Mouse (Mus musculus) gonadal fat pad, adult 2 months (tissue): ENCODE results near the gene Olfr164. TPM values are rescaled to one million over a fixed set of nuclear protein-coding genes. Genes with fewer than 3 reads are reported as not detected.

Experiments used
- DNase-seq: peaks from one replicate; pipeline ENCODE4 v3.0.0-alpha.2; 2012; ENCODE audit warnings: low read depth
- polyA plus RNA-seq: library from polyadenylated mRNA; depleted of rRNA; stranded (reverse); fragments of >200 nt; gene quantifications from 2 replicates; pipeline ENCODE4 v1.2.3, GENCODE M21; 2012; rRNA removed

Gene Olfr164
- polyA plus RNA-seq: not detected in 2 replicates

DNA sequence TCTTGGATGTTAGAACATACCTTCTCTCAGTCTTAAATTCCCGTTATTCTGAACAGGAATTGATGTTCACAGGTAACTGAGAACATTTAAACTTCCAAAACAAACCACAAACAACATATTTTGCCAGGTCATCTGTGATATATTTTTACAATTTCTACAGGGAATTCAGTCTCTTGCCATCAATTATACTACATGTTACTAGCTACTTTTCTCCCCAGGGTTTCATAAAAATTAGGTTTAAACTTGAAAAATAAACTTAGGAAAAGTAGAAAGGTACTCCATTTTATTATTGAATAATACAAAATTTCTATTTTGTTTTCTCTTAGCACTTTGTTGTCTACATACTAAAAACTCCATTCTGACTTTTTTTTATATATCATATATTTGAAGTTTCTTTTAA, at the start of gene Olfr164:
Olfr164 (minus strand) TSS at position 101 of the 400 bp plus-strand sequence.
- DNase-seq: no peak

GRCm38 (mm10) chr16:19349111-19349510, 35.2 kb upstream of the Olfr164 start:
- no peak for DNase-seq

- no peak for DNase-seq
These were observed 50.6 kb downstream of the Olfr164 start for GRCm38 (mm10) chr16:19263235-19263634.

GRCm38 (mm10) chr16:19260780-19261179, 53.1 kb downstream of the Olfr164 start:
- no peak for DNase-seq

- no peak for DNase-seq
These were observed 68.0 kb downstream of the Olfr164 start for GRCm38 (mm10) chr16:19245835-19246234.

GRCm38 (mm10) chr16:19241539-19242025, 72.3 kb downstream of the Olfr164 start:
- no peak for DNase-seq

- no peak for DNase-seq
These were observed 72.9 kb downstream of the Olfr164 start for GRCm38 (mm10) chr16:19240792-19241538.

DNA sequence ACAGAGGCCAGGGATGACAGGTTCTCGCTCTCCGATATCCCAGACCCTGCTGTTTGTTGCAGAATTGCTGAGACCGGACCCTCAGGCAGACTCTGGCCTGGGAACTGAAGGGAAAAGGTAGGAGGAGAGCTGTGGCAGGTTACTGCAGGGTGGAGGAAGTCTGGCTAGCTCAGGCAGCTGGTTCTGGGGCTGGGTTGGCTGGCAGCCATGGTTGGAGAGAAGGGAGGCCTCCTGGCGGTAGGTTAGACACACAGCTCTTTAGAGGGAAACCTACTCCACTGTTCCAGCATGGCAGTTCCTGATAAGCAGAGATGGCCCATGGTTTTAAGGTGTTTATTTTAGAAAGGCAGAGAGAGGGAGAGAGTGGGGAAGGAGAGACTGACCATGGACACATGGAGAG, 77.1 kb downstream of the Olfr164 start:
- DNase-seq: no peak

Other genes starting within 250 kb of the Olfr164 start
- not detected in 2 replicates for gene Olfr165, start 109.1 kb upstream of the Olfr164 start, polyA plus RNA-seq
- gene Olfr166, start 169.6 kb upstream of the Olfr164 start, polyA plus RNA-seq: not detected in 2 replicates
- not detected in 2 replicates for gene Olfr167, start 208.2 kb upstream of the Olfr164 start, polyA plus RNA-seq
- not detected in 2 replicates for gene Olfr168, start 221.5 kb upstream of the Olfr164 start, polyA plus RNA-seq